Comparison of ENCODE assay signal across 21 mouse cellular contexts in the genomic region with DNA sequence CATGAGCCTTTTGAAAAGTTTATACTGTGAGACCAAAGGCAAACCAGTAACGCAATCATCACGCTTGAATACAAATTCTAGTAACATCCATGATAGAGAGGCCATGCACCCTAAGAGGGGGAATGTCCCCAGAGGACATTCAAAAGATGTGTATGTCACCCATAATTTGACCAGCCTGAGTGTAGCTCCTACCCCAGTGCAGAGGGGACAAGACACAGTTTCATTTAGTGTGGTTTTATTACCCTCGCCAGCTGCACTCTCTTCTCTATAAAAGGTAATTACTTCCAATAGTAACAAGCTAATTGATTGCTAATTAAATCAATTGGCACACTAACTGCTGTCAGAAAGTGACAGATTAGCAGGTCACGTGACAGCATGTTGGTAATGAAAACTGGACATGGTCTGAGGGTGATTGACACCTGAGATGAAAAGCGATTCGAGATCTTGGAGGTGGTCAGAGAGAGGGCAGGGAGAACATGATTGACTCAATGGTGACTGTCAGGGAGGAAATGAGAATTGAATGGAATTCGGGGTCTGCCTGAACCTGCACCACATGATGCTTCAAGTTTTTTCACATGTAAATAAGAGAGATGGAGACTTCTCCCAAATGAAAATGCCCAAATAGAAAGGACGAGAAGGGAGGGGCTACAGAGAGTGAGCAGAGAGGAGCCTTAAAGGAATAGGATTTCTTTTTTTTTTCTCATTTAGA.
DNase-seq lines count a peak whose midpoint lies in the region; ATAC-seq and TF ChIP-seq lines count a peak whose summit lies in the region.
"Had no signal": no experiment of that assay in that cellular context is flagged by ENCODE, and none has a peak within 500 bp of the region (broad histone marks: within the 10 kb centered on the region; RNA-seq: fewer than 3 reads in every experiment).

No protein-coding gene starts in this region.

- no peak overlapping the region for H3K27ac ChIP-seq in hindbrain, embryonic 10.5 days
- no peak overlapping the region for H3K27ac ChIP-seq in hindbrain, postnatal 0 days
- H3K27ac ChIP-seq in hindbrain, embryonic 11.5 days (ENCODE audit: low read depth, low read length) = no peak overlapping the region
- H3K27ac ChIP-seq in neural tube, embryonic 14.5 days (ENCODE audit: low read depth, low read length) = no peak overlapping the region
- no peak overlapping the region for H3K27ac ChIP-seq in intestine, embryonic 16.5 days (ENCODE audit: low read length)
- H3K27ac ChIP-seq: embryonic facial prominence, embryonic 15.5 days; gastrocnemius, adult 2 months; heart, embryonic 13.5 days; intestine, embryonic 15.5 days; limb, embryonic 12.5 days; liver, embryonic 12.5 days had no signal

- no peak for ATAC-seq in hindbrain, postnatal 0 days
- ATAC-seq in hindbrain, embryonic 11.5 days (ENCODE audit: low FRiP score) = peak; percentile 83
- ATAC-seq in neural tube, embryonic 14.5 days (ENCODE audit: low read depth) = peak; percentile 77
- ATAC-seq in intestine, embryonic 16.5 days = no peak
- ATAC-seq: intestine, embryonic 15.5 days; liver, embryonic 12.5 days had no signal

- H3K4me1 ChIP-seq in hindbrain, embryonic 10.5 days (replicated peaks) = peaks cover 16% of the 10 kb centered on the region
- H3K4me1 ChIP-seq in hindbrain, postnatal 0 days (ENCODE audit: insufficient read depth, low read length) = no peaks in the 10 kb centered on the region
- H3K4me1 ChIP-seq in hindbrain, embryonic 11.5 days (replicated peaks; ENCODE audit: control insufficient read depth, insufficient read depth, low read length) = no peaks in the 10 kb centered on the region
- H3K4me1 ChIP-seq in neural tube, embryonic 14.5 days (ENCODE audit: control insufficient read depth, insufficient read depth, low read length) = peaks cover 10% of the 10 kb centered on the region; the same call in 1 of the 2 replicates
- H3K4me1 ChIP-seq in intestine, embryonic 16.5 days (ENCODE audit: control insufficient read depth, insufficient read depth, low read length) = no peaks in the 10 kb centered on the region
- H3K4me1 ChIP-seq: embryonic facial prominence, embryonic 15.5 days; heart, embryonic 13.5 days; intestine, embryonic 15.5 days; limb, embryonic 12.5 days; liver, embryonic 12.5 days had no signal

- intact Hi-C loops in heart, postnatal 36 days (cut with DNase I) = no loop called here

- WGBS in hindbrain, embryonic 10.5 days = 32% methylated on average over 8 of the region's 8 CpGs
- 21% methylated on average over 8 of the region's 8 CpGs for WGBS in hindbrain, postnatal 0 days
- WGBS in hindbrain, embryonic 11.5 days = 31% methylated on average over 8 of the region's 8 CpGs
- WGBS in neural tube, embryonic 14.5 days = 16% methylated on average over 8 of the region's 8 CpGs
- 63% methylated on average over 8 of the region's 8 CpGs for WGBS in intestine, embryonic 16.5 days

- no peaks in the 10 kb centered on the region for H3K9me3 ChIP-seq in hindbrain, embryonic 10.5 days
- no peaks in the 10 kb centered on the region; the same call in 1 of the 2 replicates for H3K9me3 ChIP-seq in hindbrain, postnatal 0 days (ENCODE audit: low read length)
- no peaks in the 10 kb centered on the region for H3K9me3 ChIP-seq in hindbrain, embryonic 11.5 days (ENCODE audit: control insufficient read depth, low read length)
- no peaks in the 10 kb centered on the region for H3K9me3 ChIP-seq in neural tube, embryonic 14.5 days (ENCODE audit: control insufficient read depth, low read length)
- no peaks in the 10 kb centered on the region for H3K9me3 ChIP-seq in intestine, embryonic 16.5 days (ENCODE audit: control insufficient read depth, low read length)
- H3K9me3 ChIP-seq: embryonic facial prominence, embryonic 15.5 days; heart, embryonic 13.5 days; intestine, embryonic 15.5 days; limb, embryonic 12.5 days; liver, embryonic 12.5 days had no signal

- no peaks in the 10 kb centered on the region for H3K36me3 ChIP-seq in hindbrain, embryonic 10.5 days
- H3K36me3 ChIP-seq in hindbrain, postnatal 0 days (ENCODE audit: insufficient read depth, low read length) = no peaks in the 10 kb centered on the region
- H3K36me3 ChIP-seq in hindbrain, embryonic 11.5 days (ENCODE audit: control insufficient read depth, insufficient read depth, low read length) = no peaks in the 10 kb centered on the region
- no peaks in the 10 kb centered on the region for H3K36me3 ChIP-seq in neural tube, embryonic 14.5 days (ENCODE audit: control insufficient read depth, insufficient read depth, low read length)
- H3K36me3 ChIP-seq in intestine, embryonic 16.5 days (ENCODE audit: control insufficient read depth, insufficient read depth, low read length) = no peaks in the 10 kb centered on the region
- H3K36me3 ChIP-seq: embryonic facial prominence, embryonic 15.5 days; heart, embryonic 13.5 days; intestine, embryonic 15.5 days; limb, embryonic 12.5 days; liver, embryonic 12.5 days had no signal

- H3K4me3 ChIP-seq in hindbrain, embryonic 10.5 days = no peak overlapping the region
- H3K4me3 ChIP-seq in hindbrain, postnatal 0 days (ENCODE audit: low read length) = no peak overlapping the region
- H3K4me3 ChIP-seq in hindbrain, embryonic 11.5 days (ENCODE audit: low read depth, low read length) = no peak overlapping the region
- H3K4me3 ChIP-seq in neural tube, embryonic 14.5 days (ENCODE audit: low read depth, low read length) = no peak overlapping the region
- H3K4me3 ChIP-seq in intestine, embryonic 16.5 days (ENCODE audit: low read length) = no peak overlapping the region
- H3K4me3 ChIP-seq: embryonic facial prominence, embryonic 15.5 days; gastrocnemius, adult 2 months; heart, embryonic 13.5 days; intestine, embryonic 15.5 days; limb, embryonic 12.5 days; liver, embryonic 12.5 days had no signal

- H3K4me2 ChIP-seq in hindbrain, postnatal 0 days (ENCODE audit: low read depth, low read length) = no peak overlapping the region
- H3K4me2 ChIP-seq in hindbrain, embryonic 11.5 days (replicated peaks; ENCODE audit: low read depth, low read length) = no peak overlapping the region
- no peak overlapping the region for H3K4me2 ChIP-seq in neural tube, embryonic 14.5 days (ENCODE audit: low read depth, low read length)
- H3K4me2 ChIP-seq in intestine, embryonic 16.5 days (ENCODE audit: low read depth, low read length) = no peak overlapping the region
- H3K4me2 ChIP-seq: embryonic facial prominence, embryonic 15.5 days; heart, embryonic 13.5 days; intestine, embryonic 15.5 days; limb, embryonic 12.5 days; liver, embryonic 12.5 days had no signal

- no peak for TF ChIP-seq CTCF in hindbrain, postnatal 0 days (IDR thresholded peaks at IDR 0.05; ENCODE audit: low read depth)
- TF ChIP-seq CTCF in brain, embryonic 14.5 days (IDR thresholded peaks at IDR 0.05; ENCODE audit: borderline replicate concordance, extremely low read depth, insufficient read depth, insufficient read length) = no peak

- H3K27me3 ChIP-seq in hindbrain, embryonic 10.5 days (ENCODE audit: insufficient read depth, poor library complexity, severe bottlenecking) = peaks cover 27% of the 10 kb centered on the region
- H3K27me3 ChIP-seq in hindbrain, postnatal 0 days (ENCODE audit: insufficient read depth, low read length) = no peaks in the 10 kb centered on the region
- no peaks in the 10 kb centered on the region for H3K27me3 ChIP-seq in hindbrain, embryonic 11.5 days (ENCODE audit: control insufficient read depth, insufficient read depth, low read length)
- H3K27me3 ChIP-seq in neural tube, embryonic 14.5 days (ENCODE audit: control insufficient read depth, insufficient read depth, low read length) = no peaks in the 10 kb centered on the region
- H3K27me3 ChIP-seq in intestine, embryonic 16.5 days (replicated peaks; ENCODE audit: control insufficient read depth, insufficient read depth, low read length) = no peaks in the 10 kb centered on the region
- H3K27me3 ChIP-seq: CH12.LX; embryonic facial prominence, embryonic 15.5 days; heart, embryonic 13.5 days; intestine, embryonic 15.5 days; limb, embryonic 12.5 days; liver, embryonic 12.5 days had no signal

- no peak for TF ChIP-seq POLR2A in brain, embryonic 14.5 days (IDR thresholded peaks at IDR 0.05; ENCODE audit: borderline replicate concordance, extremely low read depth, insufficient read depth, insufficient read length, poor library complexity, severe bottlenecking)

- DNase-seq in hindbrain, embryonic 10.5 days (ENCODE audit: low spot score) = peak; percentile 17
- no peak for DNase-seq in hindbrain, postnatal 0 days (ENCODE audit: low spot score)
- DNase-seq in brain, embryonic 14.5 days (ENCODE audit: low read depth) = peak; percentile 74
- peak; percentile 34 for DNase-seq in hindbrain, embryonic 11.5 days (ENCODE audit: low spot score)
- DNase-seq in heart, postnatal 36 days = no peak
- DNase-seq: cerebellum, adult 8-10 months; gastrocnemius, adult 2 months; heart, adult 11 months; heart, postnatal 4 days; kidney, postnatal 36 days; layer of hippocampus, adult 9-11 months; lung, adult 2 months; thymus, adult 2 months had no signal

- H3K9ac ChIP-seq in hindbrain, postnatal 0 days (replicated peaks; ENCODE audit: low read length) = no peak overlapping the region
- no peak overlapping the region for H3K9ac ChIP-seq in hindbrain, embryonic 11.5 days (ENCODE audit: low read depth, low read length)
- H3K9ac ChIP-seq in neural tube, embryonic 14.5 days (replicated peaks; ENCODE audit: low read depth, low read length) = no peak overlapping the region
- H3K9ac ChIP-seq in intestine, embryonic 16.5 days (ENCODE audit: low read depth, low read length) = no peak overlapping the region
- H3K9ac ChIP-seq: embryonic facial prominence, embryonic 15.5 days; heart, embryonic 13.5 days; intestine, embryonic 15.5 days; limb, embryonic 12.5 days; liver, embryonic 12.5 days had no signal

Comparison
In these comparisons a context has a peak if more than half of its experiments do, and no peak if none do; other contexts are left out.
1. DNase-seq: peak in hindbrain, embryonic 10.5 days (single experiment), brain, embryonic 14.5 days (single experiment) and hindbrain, embryonic 11.5 days (single experiment); none in hindbrain, postnatal 0 days (single experiment) and heart, postnatal 36 days (0 of 2).
2. ATAC-seq: peak in hindbrain, embryonic 11.5 days (single experiment) and neural tube, embryonic 14.5 days (single experiment); none in hindbrain, postnatal 0 days (single experiment) and intestine, embryonic 16.5 days (single experiment).